Mouse (Mus musculus) erythroblast, embryonic 14.5 days (primary cell): ENCODE data around the gene Ubxn11. TPM values are rescaled to one million over a fixed set of nuclear protein-coding genes. Genes with fewer than 3 reads are reported as not detected.

Source experiments
- H3K27me3 ChIP-seq: 2 replicates; pipeline ENCODE4 v1.6.1; 2012; ENCODE audit warnings: inconsistent platforms; ENCODE audit not compliant: control insufficient read depth
- H3K36me3 ChIP-seq: 2 replicates; pipeline ENCODE4 v1.6.1; 2012; ENCODE audit warnings: mild to moderate bottlenecking, inconsistent platforms; ENCODE audit not compliant: control insufficient read depth
- H3K4me1 ChIP-seq: 2 replicates; pipeline ENCODE4 v1.6.1; 2012; ENCODE audit warnings: inconsistent platforms; ENCODE audit not compliant: control insufficient read depth
- H3K4me3 ChIP-seq: replicated peaks from 2 replicates; pipeline ENCODE3; 2012; ENCODE audit warnings: moderate library complexity, mild to moderate bottlenecking, inconsistent platforms
- H3K9me3 ChIP-seq: 2 replicates; pipeline ENCODE4 v1.6.1; 2012; ENCODE audit warnings: low read length, inconsistent platforms, mixed read lengths; ENCODE audit not compliant: control insufficient read depth
- GATA1 ChIP-seq: IDR thresholded peaks from 2 replicates; pipeline ENCODE4 v1.6.1; 2012; ENCODE audit warnings: low read length, inconsistent platforms, mixed read lengths
- TAL1 ChIP-seq: IDR thresholded peaks from 3 replicates; pipeline ENCODE4 v1.6.1; 2012; ENCODE audit warnings: low read length, inconsistent platforms, mixed read lengths
- polyA plus RNA-seq: library from polyadenylated mRNA; stranded (reverse); fragments of >175 nt; gene quantifications from 2 replicates; pipeline ENCODE4 v1.2.3, GENCODE M21; 2012

Ubxn11 gene
- polyA plus RNA-seq, 1 experiment = 0.08 TPM

DNA sequence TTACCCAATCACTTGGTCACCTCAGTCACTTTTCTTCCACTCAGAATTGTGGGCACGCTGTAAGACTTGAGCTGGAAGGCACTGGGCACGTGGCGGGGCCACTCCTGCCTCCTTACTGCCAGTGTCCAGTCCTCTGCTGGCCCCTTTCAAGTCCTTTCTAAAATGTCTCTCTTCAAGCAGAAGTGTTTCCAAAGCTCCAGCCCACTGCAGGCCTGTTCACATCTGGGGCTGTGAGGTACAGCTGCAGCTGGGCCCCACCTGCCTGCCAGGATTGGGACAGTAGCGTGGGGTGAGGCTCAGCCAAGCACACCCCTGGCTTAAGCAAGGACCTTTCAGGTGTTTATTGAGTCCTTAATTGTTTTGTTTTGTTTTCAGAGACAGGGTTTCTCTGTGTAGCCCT lies 11.7 kb downstream of the Ubxn11 start:
- TF ChIP-seq GATA1 (no peak), TAL1 (no peak)
- Histone ChIP-seq H3K27me3 (no peaks in the 10 kb centered on the region), H3K4me3 (no peak overlapping the region), H3K4me1 (peaks cover 16% of the 10 kb centered on the region), H3K9me3 (no peaks in the 10 kb centered on the region), H3K36me3 (no peaks in the 10 kb centered on the region)

DNA sequence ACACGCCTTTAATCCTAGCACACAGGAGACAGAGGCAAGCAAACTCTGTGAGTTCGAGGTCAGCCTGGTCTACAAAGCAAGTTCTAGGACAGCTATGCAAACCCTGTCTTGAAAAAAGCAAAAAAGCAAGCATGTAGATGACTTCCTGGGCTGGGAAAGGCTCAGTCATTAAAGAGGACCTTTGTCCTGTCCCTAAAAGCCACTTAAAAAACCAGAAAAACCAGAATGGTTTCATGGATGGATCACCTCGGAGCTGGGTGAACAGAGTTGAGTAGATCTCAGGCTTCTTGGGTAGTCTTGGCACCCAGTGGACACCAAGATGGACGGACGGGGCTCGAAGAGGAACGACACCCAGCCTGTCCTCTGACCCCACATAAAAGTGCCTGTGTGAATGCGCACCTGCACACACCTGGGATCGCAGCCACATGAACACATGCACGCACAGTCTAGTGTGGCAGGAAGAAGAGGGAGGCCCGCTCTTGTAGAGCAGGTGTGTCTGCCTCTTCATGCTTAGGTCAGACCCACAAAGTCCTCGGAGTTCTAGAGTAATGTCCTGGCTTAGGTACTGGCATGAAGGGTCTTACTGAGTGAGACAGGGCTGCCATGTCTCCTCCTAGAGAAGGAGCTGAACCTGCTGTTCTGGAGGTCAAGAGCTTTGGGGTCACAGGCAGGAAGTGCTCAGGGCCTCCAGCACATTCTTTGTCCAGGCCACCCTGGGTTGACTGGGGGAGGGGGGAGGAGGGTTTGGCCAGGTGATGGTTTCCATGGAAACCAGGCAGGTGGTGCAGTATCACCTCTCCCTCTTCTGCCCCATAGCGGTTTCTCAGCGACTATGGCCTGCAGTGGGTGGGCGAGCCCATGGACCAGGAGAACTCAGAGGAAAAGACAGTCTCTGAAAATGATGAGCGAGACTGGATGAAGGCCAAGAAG lies 13.1 kb downstream of the Ubxn11 start:
- H3K4me1 ChIP-seq = peaks cover 8% of the 10 kb centered on the region
- no peaks in the 10 kb centered on the region for H3K27me3 ChIP-seq
- no peaks in the 10 kb centered on the region for H3K36me3 ChIP-seq
- H3K4me3 ChIP-seq = no peak overlapping the region
- no peaks in the 10 kb centered on the region for H3K9me3 ChIP-seq
- TF ChIP-seq GATA1 = no peak
- no peak for TF ChIP-seq TAL1

DNA sequence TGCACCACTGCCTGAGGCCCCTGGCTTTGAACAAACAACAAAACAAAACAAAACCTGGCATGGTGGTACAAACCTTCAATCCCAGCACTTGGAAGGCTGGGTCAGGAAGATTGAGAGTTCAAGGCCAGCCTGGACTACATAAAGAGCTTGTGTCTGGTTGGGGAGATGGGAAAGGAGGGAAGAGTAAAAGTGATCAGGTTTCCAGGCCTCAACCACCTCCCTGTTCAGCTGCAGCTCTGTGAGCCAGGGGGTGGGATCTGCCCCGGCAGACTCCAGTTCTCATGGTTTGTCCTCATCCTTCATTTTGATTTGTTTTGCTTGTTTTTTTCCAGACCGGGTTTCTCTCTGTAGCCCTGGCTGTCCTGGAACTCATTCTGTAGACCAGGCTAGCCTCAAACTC lies 14.1 kb downstream of the Ubxn11 start:
- Histone ChIP-seq H3K4me1 (peaks cover 6% of the 10 kb centered on the region; the same call in 1 of the 2 replicates), H3K27me3 (no peaks in the 10 kb centered on the region), H3K36me3 (no peaks in the 10 kb centered on the region), H3K9me3 (no peaks in the 10 kb centered on the region), H3K4me3 (no peak overlapping the region)
- TF ChIP-seq TAL1 (no peak), GATA1 (no peak)

DNA sequence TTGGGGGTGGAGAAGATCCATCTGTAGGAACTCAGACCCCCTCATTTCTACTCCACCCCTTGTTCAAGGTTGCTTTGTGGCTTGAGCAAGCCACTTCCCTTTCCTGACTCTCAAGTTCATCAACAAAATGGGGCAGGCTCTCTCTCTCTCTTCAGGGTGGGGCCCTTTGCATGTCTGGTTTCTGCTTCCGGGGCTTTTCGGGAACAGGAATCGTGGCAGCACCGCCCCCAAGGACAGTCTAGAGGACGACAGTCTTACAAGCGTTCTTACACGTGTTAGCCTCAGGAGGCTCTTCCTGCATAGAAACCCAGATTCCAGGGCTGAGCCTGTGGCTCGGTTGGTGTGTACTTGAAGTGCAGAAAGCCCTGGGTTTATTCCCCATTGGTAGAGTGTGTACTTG lies 14.6 kb downstream of the Ubxn11 start:
- H3K4me1 ChIP-seq = peaks cover 2% of the 10 kb centered on the region; the same call in 1 of the 2 replicates
- no peaks in the 10 kb centered on the region for H3K27me3 ChIP-seq
- TF ChIP-seq TAL1 (no peak), GATA1 (no peak)
- no peaks in the 10 kb centered on the region for H3K9me3 ChIP-seq
- H3K4me3 ChIP-seq = no peak overlapping the region
- no peaks in the 10 kb centered on the region for H3K36me3 ChIP-seq

DNA sequence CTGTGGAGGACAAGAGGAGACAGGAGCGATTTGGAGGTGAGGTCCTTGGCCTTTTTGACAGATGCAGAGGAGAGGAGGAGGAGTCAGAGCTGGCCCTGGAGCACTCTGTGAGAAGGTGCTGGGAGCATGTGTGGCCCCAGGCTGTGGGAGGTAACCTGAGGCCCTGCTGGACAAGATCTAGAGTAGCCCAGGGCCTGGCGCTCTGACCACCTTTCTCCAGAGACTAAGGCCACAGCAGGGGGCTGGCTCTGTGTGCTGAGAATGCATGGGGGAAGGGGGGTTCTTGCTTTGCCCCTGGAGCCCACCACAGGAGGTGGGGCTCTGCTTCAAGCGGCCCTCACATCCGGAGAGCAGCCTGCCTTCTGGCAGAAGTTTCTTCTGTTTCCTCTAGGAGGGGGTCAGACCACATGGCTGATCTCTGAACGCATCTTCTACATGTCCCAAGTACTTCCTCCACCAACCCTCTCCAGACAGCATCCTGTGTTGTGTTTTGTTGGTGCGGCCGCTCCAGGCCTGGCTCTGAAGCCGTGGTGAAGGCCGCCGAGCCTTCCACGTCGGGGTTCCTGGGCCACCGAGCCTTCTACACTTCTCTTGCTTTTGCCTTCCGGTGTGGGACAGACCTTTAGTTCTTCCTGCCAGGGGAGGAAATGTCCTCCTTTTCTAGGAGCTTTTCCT lies 15.9 kb downstream of the Ubxn11 start:
- no peak overlapping the region for H3K4me3 ChIP-seq

DNA sequence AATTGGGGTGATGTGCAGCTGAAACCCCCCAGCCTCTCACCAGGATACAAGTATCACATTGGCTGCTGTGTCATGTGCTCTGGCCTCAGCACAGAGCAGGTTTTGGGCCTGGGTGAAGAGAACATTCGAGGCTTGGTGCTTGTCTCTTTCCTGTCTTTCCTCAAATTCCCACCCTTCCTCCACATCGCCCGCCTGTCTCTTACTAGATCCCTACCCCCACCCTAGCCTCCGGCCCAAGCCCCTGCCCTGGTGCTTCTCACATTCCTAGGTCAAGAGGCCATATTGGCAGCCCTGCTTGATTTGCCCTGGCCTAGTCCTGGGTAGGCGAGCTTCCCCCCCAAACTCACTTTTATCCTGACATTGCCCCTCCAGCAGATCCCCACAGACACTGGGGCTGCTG lies 16.7 kb downstream of the Ubxn11 start:
- H3K9me3 ChIP-seq = no peaks in the 10 kb centered on the region
- no peak overlapping the region for H3K4me3 ChIP-seq
- H3K27me3 ChIP-seq = no peaks in the 10 kb centered on the region
- TF ChIP-seq GATA1 (no peak), TAL1 (no peak)
- H3K4me1 ChIP-seq = peaks cover 7% of the 10 kb centered on the region
- H3K36me3 ChIP-seq = no peaks in the 10 kb centered on the region

More for the DNA sequence above, 15.9 kb downstream of the Ubxn11 start:
- H3K36me3 ChIP-seq = no peaks in the 10 kb centered on the region
- H3K4me1 ChIP-seq = peaks cover 2% of the 10 kb centered on the region; the same call in 1 of the 2 replicates
- no peaks in the 10 kb centered on the region for H3K9me3 ChIP-seq
- TF ChIP-seq GATA1 = no peak
- TF ChIP-seq TAL1 = no peak
- no peaks in the 10 kb centered on the region for H3K27me3 ChIP-seq

DNA sequence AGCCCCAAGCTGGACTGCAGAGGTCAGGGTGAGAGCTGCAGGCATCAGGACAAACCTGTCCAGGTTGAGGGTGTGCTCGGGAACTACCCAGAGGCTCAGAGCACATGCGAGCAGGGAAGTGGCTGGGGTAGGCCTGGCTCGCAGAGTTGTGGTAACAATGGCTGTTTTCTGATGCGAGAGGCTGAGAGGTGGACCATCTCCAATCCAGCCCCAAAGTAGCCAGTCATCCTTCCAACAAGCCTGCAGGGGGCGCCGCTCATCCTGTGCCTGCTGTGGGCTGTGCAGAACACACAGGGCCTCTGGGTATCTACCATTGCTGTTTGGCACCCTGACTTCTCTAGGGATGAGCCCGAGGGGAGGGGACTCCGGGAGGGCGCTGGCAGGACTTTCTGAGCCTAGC lies 17.3 kb downstream of the Ubxn11 start:
- H3K4me3 ChIP-seq = no peak overlapping the region
- H3K4me1 ChIP-seq = peaks cover 13% of the 10 kb centered on the region
- no peaks in the 10 kb centered on the region for H3K36me3 ChIP-seq
- TF ChIP-seq GATA1 (no peak), TAL1 (no peak)
- H3K27me3 ChIP-seq = no peaks in the 10 kb centered on the region
- no peaks in the 10 kb centered on the region for H3K9me3 ChIP-seq

DNA sequence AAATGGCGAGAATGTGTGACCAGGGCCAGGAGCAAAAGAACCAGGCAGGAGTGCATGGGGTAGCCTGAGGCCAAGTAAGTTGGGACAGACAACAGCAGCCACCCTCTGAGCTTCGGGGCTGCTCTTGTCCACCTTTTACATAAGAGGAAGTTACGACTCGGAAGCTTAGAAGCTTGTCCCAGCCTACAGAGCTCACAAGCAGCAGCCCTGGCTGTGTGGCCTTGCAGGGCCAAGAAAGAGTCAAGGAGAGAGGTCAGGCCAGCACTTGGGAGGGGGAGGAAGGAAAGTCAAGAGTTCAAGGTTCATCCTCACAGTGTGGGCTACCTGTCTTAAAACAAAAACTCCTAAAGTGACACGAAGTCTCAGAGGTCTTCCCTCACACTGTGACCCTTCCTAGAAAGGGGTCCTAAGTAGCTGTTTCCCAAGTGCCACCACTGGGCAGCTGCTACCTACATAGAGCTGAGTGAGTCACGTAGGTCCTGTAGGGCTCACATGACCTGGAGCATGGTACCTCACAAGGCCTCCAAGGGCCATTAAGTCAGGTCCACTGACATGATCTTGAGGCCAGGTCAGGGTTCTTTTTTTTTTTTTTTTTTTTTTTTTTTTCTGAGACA lies 17.9 kb downstream of the Ubxn11 start:
- H3K9me3 ChIP-seq = no peaks in the 10 kb centered on the region
- H3K27me3 ChIP-seq = no peaks in the 10 kb centered on the region
- H3K4me3 ChIP-seq = no peak overlapping the region
- TF ChIP-seq TAL1 = no peak
- no peak for TF ChIP-seq GATA1
- no peaks in the 10 kb centered on the region for H3K36me3 ChIP-seq
- peaks cover 16% of the 10 kb centered on the region for H3K4me1 ChIP-seq

DNA sequence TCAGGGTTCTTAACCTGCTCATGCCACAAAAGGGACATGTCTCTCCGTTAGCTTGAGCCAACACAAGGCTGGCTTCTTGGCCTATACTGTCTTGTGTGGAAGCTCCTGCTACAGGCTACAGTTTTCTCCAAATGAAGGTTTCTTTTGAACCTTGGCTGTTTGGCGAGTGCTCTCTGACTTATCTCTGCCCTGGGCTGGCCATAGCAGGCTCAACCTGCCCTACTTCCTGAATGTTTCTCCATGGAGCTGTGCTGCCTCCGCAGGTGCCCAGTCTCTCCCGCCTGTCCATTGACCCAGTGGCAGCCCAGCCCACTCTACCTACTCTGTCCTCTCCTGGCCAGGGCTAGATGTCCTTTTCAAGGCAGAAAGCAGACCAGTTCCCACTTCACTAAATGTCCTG lies 18.5 kb downstream of the Ubxn11 start:
- Histone ChIP-seq H3K9me3 (no peaks in the 10 kb centered on the region), H3K36me3 (no peaks in the 10 kb centered on the region), H3K4me1 (peaks cover 16% of the 10 kb centered on the region), H3K27me3 (no peaks in the 10 kb centered on the region), H3K4me3 (no peak overlapping the region)
- TF ChIP-seq TAL1 = no peak
- no peak for TF ChIP-seq GATA1
